Mouse (Mus musculus) midbrain, postnatal 0 days (tissue): Measurements from ENCODE around the gene Sirt6. TPM values are rescaled to one million over a fixed set of nuclear protein-coding genes. Genes with fewer than 3 reads are reported as not detected.

Experiments used
- ATAC-seq: fragments of 200-750 bp; cut with Nextera tagmentation; 2 replicates; pipeline ENCODE4 v1.8.0; 2017; ENCODE audit warnings: moderate number of reproducible peaks, mild to moderate bottlenecking, moderate TSS enrichment, moderate library complexity; ENCODE audit not compliant: low FRiP score
- DNase-seq: peaks from one replicate; pipeline ENCODE4 v3.0.0-alpha.2; 2015; ENCODE audit warnings: low spot score
- H3K27ac ChIP-seq: fragments of 300-500 bp; sonication (generic); 2 replicates; pipeline ENCODE4 v1.5.1; 2014; ENCODE audit warnings: low read depth, mild to moderate bottlenecking, low read length, mixed read lengths
- H3K27me3 ChIP-seq: fragments of 300-500 bp; sonication (generic); 2 replicates; pipeline ENCODE4 v1.6.1; 2014; ENCODE audit warnings: low read length, control low read depth, mixed read lengths; ENCODE audit not compliant: insufficient read depth
- H3K36me3 ChIP-seq: fragments of 300-500 bp; sonication (generic); 2 replicates; pipeline ENCODE4 v1.6.1; 2014; ENCODE audit warnings: low read length, control low read depth, mixed read lengths; ENCODE audit not compliant: insufficient read depth
- H3K4me1 ChIP-seq: fragments of 300-500 bp; sonication (generic); 2 replicates; pipeline ENCODE4 v1.6.1; 2014; ENCODE audit warnings: mild to moderate bottlenecking, control low read depth, antibody characterized with exemption, low read length, mixed read lengths; ENCODE audit not compliant: insufficient read depth
- H3K4me2 ChIP-seq: fragments of 300-500 bp; sonication (generic); 2 replicates; pipeline ENCODE4 v1.6.1; 2014; ENCODE audit warnings: low read depth, mild to moderate bottlenecking, low read length, mixed read lengths; ENCODE audit not compliant: poor library complexity, severe bottlenecking
- H3K4me3 ChIP-seq: fragments of 300-500 bp; sonication (generic); 2 replicates; pipeline ENCODE4 v1.5.1; 2014; ENCODE audit warnings: low read depth, mild to moderate bottlenecking, low read length, moderate library complexity
- H3K9ac ChIP-seq: fragments of 300-500 bp; sonication (generic); replicated peaks from 2 replicates; pipeline ENCODE4 v1.6.1; 2014; ENCODE audit warnings: mild to moderate bottlenecking, low read length, moderate library complexity, mixed read lengths; ENCODE audit not compliant: poor library complexity, severe bottlenecking
- H3K9me3 ChIP-seq: fragments of 300-500 bp; sonication (generic); 2 replicates; pipeline ENCODE4 v1.6.1; 2016; ENCODE audit warnings: low read length, control low read depth
- CTCF ChIP-seq: IDR thresholded peaks from 2 replicates; pipeline ENCODE4 v1.5.1; 2016; ENCODE audit warnings: antibody characterized with exemption, mild to moderate bottlenecking
- WGBS: fragments of 180-500 bp; shearing (Covaris S2); extraction: QIAGEN DNeasy Blood & Tissue Kit; methylation state at CpG from one replicate; pipeline ENCODE4 v1.1.7; 2014; 5-methylcytosine and 5-hydroxymethylcytosine counted together
- polyA plus RNA-seq: library from polyadenylated mRNA; unstranded; fragments of >200 nt; fragmentation: Nextera tagmentation; extraction: Ambion mirVana; gene quantifications from 2 replicates; pipeline ENCODE4 v1.2.1, GENCODE M21; 2015
- total RNA-seq: library from RNA; depleted of rRNA; stranded (reverse); fragments of >200 nt; gene quantifications from 2 replicates; pipeline ENCODE4 v1.2.3, GENCODE M21; 2014

Gene Sirt6
- total and polyA plus RNA-seq, 2 experiments from 2014 or later, result 33.8 to 41.0 TPM

DNA sequence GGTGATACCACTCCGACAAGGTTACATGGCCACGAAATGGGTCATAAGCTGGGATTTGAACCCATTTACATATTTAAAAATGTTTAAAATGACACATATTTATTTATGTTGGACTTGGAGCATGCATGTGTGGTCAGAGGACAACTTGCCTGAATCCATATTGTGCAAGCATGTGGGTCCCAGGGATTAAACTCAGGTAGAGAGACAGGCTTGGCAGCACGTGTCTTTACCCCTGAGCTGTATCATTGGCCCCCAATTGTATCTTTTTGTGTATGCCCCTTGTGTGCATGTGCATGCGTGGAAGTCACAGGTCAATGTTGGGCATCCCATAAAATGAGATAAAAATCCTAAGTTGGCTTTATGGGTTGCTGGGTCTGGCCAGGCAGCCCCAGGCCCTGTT is 17.8 kb upstream of the Sirt6 start:
- TF ChIP-seq CTCF, result no peak
- no peak overlapping the region for H3K27ac ChIP-seq
- WGBS, result 84% methylated on average over 4 of the region's 4 CpGs

DNA sequence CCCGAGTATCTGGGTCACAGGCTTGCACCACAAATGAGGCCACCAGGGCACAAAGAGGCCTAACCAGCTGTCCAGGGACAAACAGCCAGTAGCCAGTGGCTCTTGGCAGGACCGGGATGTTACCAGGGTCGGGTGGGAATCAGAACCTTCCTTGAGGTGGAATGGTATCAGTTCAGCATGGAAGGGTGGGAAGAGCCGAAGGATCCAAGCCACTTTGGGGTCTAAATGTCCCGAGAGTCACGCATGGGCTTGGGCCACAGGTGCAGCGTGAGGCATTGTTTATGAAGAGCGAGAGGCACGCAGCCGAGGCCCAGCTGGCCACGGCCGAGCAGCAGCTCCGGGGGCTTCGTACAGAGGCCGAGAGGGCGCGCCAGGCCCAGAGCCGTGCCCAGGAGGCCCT is 17.1 kb upstream of the Sirt6 start:
- Histone ChIP-seq H3K4me3 (no peak overlapping the region), H3K27ac (no peak overlapping the region), H3K9me3 (no peaks in the 10 kb centered on the region), H3K4me1 (peaks cover 18% of the 10 kb centered on the region), H3K36me3 (0 out of 2 replicates have a peak, but pooled peaks cover 1% of the 10 kb centered on the region), H3K27me3 (no peaks in the 10 kb centered on the region), H3K9ac (no peak overlapping the region), H3K4me2 (no peak overlapping the region)
- no peak for TF ChIP-seq CTCF
- WGBS, result 91% methylated on average over 18 of the region's 18 CpGs
- DNase-seq (no peak), ATAC-seq (no peak)

More for the DNA sequence above, 17.8 kb upstream of the Sirt6 start:
- Histone ChIP-seq H3K4me1 (peaks cover 20% of the 10 kb centered on the region), H3K4me3 (no peak overlapping the region), H3K9me3 (no peaks in the 10 kb centered on the region), H3K9ac (no peak overlapping the region), H3K36me3 (no peaks in the 10 kb centered on the region), H3K4me2 (no peak overlapping the region), H3K27me3 (no peaks in the 10 kb centered on the region)
- no peak for DNase-seq
- ATAC-seq, result no peak

DNA sequence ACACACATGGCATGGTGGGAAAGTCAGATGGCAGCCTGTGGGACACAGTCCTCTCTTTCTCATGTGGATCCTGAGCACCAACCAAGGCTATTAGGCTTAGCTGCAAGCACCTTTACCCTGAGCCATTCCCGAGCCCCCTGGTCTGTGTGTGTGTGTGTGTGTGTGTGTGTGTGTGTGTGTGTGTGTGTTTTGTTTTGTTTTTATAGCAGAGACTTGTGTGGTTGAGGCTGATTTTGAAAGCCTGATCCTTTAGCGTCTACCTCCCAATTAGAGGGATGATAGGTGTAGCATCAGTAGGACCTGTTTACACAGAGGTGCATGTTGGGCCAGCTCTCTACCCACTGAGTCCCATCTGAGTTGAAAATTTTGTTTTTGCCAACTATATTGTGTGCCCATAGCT is 16.6 kb upstream of the Sirt6 start:
- Histone ChIP-seq H3K4me2 (peak overlapping the region; percentile 91), H3K4me3 (peak overlapping the region; percentile 67), H3K9me3 (no peaks in the 10 kb centered on the region), H3K27me3 (no peaks in the 10 kb centered on the region), H3K36me3 (0 out of 2 replicates have a peak, but pooled peaks cover 3% of the 10 kb centered on the region), H3K9ac (peak overlapping the region; percentile 90; the same call in 1 of the 2 replicates), H3K4me1 (peaks cover 18% of the 10 kb centered on the region), H3K27ac (peak overlapping the region; percentile 95)
- no peak for ATAC-seq
- WGBS, result 61% methylated on average over 2 of the region's 2 CpGs
- TF ChIP-seq CTCF, result no peak
- DNase-seq, result no peak

DNA sequence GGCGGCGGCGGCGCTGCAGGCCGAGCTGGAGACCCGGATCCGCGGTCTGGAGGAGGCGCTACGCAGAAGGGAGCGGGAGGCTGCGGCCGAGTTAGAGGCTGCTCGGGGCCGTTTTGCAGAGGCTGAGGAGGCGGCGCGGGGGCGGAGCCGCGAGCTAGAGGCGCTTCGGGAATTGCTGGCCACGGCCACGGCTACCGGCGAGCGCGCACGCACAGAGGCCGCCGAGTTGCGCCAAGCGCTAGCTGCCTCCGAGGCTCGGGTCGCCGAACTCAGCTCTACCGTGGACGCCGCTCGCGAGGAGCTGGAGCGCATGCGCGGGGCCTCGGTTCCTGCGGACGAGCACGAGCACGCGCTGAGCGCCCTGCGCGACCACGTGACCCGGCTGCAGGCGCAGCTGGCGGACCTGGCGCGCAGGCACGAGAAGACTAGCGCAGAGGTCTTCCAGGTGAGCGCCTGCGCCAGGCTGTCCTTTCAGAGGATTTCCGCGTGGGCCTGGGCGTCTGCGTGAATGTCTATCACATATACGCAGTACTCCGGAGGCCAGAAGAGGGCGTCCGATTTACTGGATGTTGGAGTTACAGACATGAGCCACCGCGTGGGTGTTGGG is 16.0 kb upstream of the Sirt6 start:
- peak; percentile 76 for TF ChIP-seq CTCF
- Histone ChIP-seq H3K36me3 (0 out of 2 replicates have a peak, but pooled peaks cover 3% of the 10 kb centered on the region), H3K4me2 (peak overlapping the region; percentile 91), H3K27ac (peak overlapping the region; percentile 95), H3K9ac (peak overlapping the region; percentile 90), H3K4me1 (peaks cover 18% of the 10 kb centered on the region), H3K4me3 (peak overlapping the region; percentile 67), H3K27me3 (no peaks in the 10 kb centered on the region), H3K9me3 (no peaks in the 10 kb centered on the region)
- DNase-seq (peak; percentile 97), ATAC-seq (peak; percentile 88)
- under 1% methylated on average over 75 of the region's 75 CpGs for WGBS

DNA sequence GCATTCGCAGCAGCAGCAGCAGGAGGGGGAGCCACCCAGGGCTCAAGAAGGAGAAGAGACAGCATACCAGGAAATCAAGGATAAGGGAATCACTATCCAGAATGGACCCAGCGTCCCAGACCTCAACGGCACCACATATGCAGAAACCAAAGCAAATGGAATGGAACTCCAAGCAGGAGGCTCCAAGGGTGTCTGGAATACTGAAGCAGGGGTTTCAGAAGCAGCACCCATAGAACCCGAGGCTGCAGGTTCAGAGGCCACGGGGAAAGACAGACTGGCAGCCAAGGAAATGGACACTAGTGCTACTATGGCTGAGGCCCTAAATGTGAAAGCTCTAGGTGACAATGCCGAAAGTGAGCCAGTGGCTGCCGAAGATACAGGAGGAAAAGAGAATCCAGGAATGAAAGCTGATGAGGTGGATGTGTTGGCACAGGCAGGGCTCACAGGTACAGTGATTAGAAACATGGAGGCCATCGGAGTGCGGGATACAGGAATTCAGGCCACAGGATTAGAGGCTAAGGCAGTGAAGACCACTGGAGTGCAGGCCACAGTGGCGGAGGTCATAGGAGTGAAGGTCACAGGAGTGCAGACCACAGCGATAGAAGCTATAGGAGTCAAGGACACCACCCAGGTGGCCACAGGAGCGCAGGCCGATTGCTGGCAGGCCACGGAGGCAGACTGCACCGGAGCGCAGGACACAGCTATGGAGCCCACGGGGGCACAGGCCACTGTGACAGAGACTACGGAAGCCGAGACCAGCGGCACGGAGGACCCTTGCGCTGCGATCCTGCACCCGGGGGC is 15.3 kb upstream of the Sirt6 start:
- TF ChIP-seq CTCF, result no peak
- Histone ChIP-seq H3K27ac (peak overlapping the region; percentile 95), H3K9me3 (no peaks in the 10 kb centered on the region), H3K9ac (peak overlapping the region; percentile 90), H3K36me3 (0 out of 2 replicates have a peak, but pooled peaks cover 3% of the 10 kb centered on the region), H3K4me1 (peaks cover 18% of the 10 kb centered on the region), H3K4me2 (peak overlapping the region; percentile 91), H3K27me3 (no peaks in the 10 kb centered on the region), H3K4me3 (peak overlapping the region; percentile 67)
- ATAC-seq (peak; percentile 57; the same call in 1 of the 2 replicates), DNase-seq (no peak)
- 19% methylated on average over 24 of the region's 24 CpGs for WGBS
